Mouse (Mus musculus): ENCODE measurements around the gene C1galt1.

GRCm38 (mm10) chr6:7896339-7896738 lies 51.7 kb downstream of the C1galt1 start:
- TF ChIP-seq CTCF (IDR thresholded peaks at IDR 0.05; ENCODE audit: low read depth) (no peak), EP300 (IDR thresholded peaks at IDR 0.05; ENCODE audit: low read depth) (no peak)

Measured in liver, postnatal 0 days (tissue).